Mouse (Mus musculus): ENCODE data around the gene 4932438A13Rik. TPM values are rescaled to one million over a fixed set of nuclear protein-coding genes. Genes with fewer than 3 reads are reported as not detected.

4932438A13Rik gene
- polyA plus RNA-seq, 1 experiment from 2014 or later, result 34.3 TPM

DNA sequence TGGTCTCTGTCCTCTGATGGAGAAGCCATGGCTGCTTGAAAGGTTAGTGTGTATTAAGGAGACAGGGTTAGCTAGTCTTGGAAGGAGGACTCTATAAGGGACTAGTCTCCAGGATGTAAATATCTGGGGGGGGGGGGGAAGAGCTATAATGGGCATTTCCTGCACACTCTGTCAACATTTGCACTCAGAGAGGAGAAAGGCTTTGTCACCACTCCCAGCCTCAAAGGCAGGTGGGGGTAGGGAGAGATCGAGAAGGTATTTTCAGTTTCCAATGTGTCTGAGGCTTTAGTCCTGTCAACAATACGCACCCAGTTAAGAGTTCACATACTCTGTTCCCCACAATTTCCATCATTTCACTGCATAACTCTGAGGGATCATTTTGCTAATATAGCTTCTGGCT is 28.1 kb upstream of the 4932438A13Rik start:
- 78% methylated on average over 2 of the region's 2 CpGs for WGBS
- no peaks in the 10 kb centered on the region; the same call in 1 of the 2 replicates for H3K4me1 ChIP-seq (ENCODE audit: control insufficient read depth, insufficient read depth, low read length)
- no peak overlapping the region for H3K4me2 ChIP-seq (ENCODE audit: low read depth, low read length)
- H3K36me3 ChIP-seq (ENCODE audit: control insufficient read depth, insufficient read depth, low read length), result no peaks in the 10 kb centered on the region
- no peak overlapping the region for H3K4me3 ChIP-seq (ENCODE audit: low read length)
- no peaks in the 10 kb centered on the region for H3K9me3 ChIP-seq (ENCODE audit: control insufficient read depth, low read length)
- no peak overlapping the region for H3K27ac ChIP-seq (ENCODE audit: low read length)
- ATAC-seq, result no peak
- no peak overlapping the region for H3K9ac ChIP-seq (ENCODE audit: low read depth, low read length)
- no peaks in the 10 kb centered on the region for H3K27me3 ChIP-seq (replicated peaks; ENCODE audit: control insufficient read depth, insufficient read depth, low read length)

DNA sequence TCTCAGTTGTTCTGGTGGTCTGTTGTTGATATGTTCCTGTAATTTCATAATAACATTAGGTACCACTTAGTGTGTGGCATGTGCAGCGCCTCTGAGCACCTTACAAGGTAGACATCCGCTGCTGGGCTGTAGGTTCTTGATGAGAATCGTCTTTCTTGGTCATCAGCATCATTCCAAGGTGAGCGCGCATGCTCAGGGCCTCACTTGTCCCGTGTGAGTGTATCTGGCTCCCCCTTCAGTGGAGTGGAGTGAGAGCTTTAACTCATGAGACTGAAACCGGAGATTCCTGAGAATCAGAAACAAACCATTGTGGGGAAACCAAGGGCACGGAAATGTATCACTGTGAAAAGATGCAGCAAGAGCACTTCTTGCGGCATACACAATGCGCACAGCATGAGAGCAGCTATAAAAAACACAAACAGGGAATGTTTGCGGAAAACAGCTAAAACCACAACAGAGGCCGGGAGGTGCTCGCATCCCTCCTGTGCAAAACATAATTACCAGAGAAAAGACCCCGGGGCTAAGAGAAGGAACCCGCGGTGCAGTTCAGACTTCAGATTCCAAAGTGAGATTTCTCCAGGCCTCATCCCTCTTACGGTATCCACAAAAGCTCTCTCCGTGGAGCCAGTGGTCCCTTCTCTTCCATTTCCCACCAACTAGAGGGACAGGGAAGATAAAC is 27.2 kb upstream of the 4932438A13Rik start:
- H3K4me2 ChIP-seq (ENCODE audit: low read depth, low read length), result no peak overlapping the region
- H3K9ac ChIP-seq (ENCODE audit: low read depth, low read length), result no peak overlapping the region
- 0 out of 2 replicates have a peak, but pooled peaks have one; percentile 27 for ATAC-seq
- H3K4me3 ChIP-seq (ENCODE audit: low read length), result no peak overlapping the region
- H3K27me3 ChIP-seq (replicated peaks; ENCODE audit: control insufficient read depth, insufficient read depth, low read length), result no peaks in the 10 kb centered on the region
- H3K9me3 ChIP-seq (ENCODE audit: control insufficient read depth, low read length), result no peaks in the 10 kb centered on the region
- H3K36me3 ChIP-seq (ENCODE audit: control insufficient read depth, insufficient read depth, low read length), result no peaks in the 10 kb centered on the region
- no peak overlapping the region for H3K27ac ChIP-seq (ENCODE audit: low read length)
- H3K4me1 ChIP-seq (ENCODE audit: control insufficient read depth, insufficient read depth, low read length), result no peaks in the 10 kb centered on the region; the same call in 1 of the 2 replicates
- WGBS, result 37% methylated on average over 18 of the region's 18 CpGs

DNA sequence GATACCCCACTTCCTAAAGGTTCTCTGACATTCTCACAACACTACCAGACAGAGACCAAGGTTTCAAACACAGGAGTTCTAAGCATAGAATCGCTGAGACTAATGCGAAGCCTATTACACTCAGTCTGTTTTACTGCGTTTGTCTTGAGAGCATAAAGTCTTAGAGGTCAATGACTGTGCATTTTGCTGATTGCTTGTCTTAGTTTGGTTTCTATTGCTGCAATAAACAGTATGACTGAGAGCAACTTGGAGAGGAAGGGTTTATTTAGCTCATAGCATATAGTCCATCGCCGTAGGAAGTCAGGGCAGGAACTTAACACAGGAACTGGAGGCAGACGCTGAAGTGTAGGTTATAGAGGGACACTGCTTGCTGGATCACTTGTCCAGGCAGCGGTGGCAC is 26.1 kb upstream of the 4932438A13Rik start:
- ATAC-seq, result peak; percentile 78
- no peaks in the 10 kb centered on the region for H3K36me3 ChIP-seq (ENCODE audit: control insufficient read depth, insufficient read depth, low read length)
- 64% methylated on average over 7 of the region's 7 CpGs for WGBS
- no peak overlapping the region for H3K4me2 ChIP-seq (ENCODE audit: low read depth, low read length)
- H3K9ac ChIP-seq (ENCODE audit: low read depth, low read length), result no peak overlapping the region
- no peaks in the 10 kb centered on the region; the same call in 1 of the 2 replicates for H3K4me1 ChIP-seq (ENCODE audit: control insufficient read depth, insufficient read depth, low read length)
- no peaks in the 10 kb centered on the region for H3K9me3 ChIP-seq (ENCODE audit: control insufficient read depth, low read length)
- 0 out of 2 replicates have a peak overlapping the region, but pooled peaks have one; percentile 3 for H3K27ac ChIP-seq (ENCODE audit: low read length)
- H3K4me3 ChIP-seq (ENCODE audit: low read length), result no peak overlapping the region
- H3K27me3 ChIP-seq (replicated peaks; ENCODE audit: control insufficient read depth, insufficient read depth, low read length), result no peaks in the 10 kb centered on the region

DNA sequence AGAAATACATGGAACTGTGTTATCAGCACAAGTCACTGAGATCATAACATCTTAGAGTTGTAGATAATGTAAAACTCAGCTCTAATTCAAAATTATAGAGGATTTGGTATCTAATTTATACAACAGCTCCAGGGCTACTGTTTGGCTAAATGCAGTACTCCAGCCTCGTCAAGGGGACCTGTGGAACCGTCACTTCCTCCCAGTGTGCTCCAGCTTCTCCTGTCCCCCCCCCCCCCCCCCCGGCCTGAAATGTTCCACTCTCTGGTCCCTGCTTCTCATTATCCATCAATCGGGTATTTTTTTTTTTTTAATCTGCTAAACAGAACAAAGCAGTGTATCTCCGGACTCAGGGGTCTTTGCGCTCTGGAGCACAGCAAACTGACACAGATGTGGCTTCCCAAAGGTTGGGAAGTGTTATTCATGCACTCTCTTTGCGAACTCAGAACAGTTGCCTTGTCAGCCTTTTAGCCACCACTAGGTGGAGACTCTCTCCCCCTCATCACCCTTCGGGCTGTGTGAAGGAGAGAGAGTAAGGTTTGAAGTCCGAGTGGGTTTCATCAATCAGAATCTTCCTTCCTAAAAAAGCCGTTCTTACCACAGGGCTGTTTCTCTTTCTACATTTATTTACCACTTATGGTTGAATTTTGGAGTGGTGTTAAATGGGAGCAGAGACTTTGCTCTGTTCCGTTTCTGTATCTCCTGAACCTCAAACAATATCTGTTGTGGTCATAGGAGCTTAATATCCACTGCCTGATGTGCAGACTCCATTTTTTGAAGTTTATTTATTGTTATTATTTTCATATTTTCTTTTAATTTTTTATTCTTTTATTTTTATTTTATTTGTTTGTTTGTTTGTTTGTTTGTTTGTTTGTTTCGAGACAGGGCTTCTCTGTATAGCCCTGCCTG is 22.0 kb upstream of the 4932438A13Rik start:
- H3K9me3 ChIP-seq (ENCODE audit: control insufficient read depth, low read length), result no peaks in the 10 kb centered on the region
- H3K4me1 ChIP-seq (ENCODE audit: control insufficient read depth, insufficient read depth, low read length), result no peaks in the 10 kb centered on the region; the same call in 1 of the 2 replicates
- H3K36me3 ChIP-seq (ENCODE audit: control insufficient read depth, insufficient read depth, low read length), result no peaks in the 10 kb centered on the region
- H3K27me3 ChIP-seq (replicated peaks; ENCODE audit: control insufficient read depth, insufficient read depth, low read length), result no peaks in the 10 kb centered on the region
- H3K4me2 ChIP-seq (ENCODE audit: low read depth, low read length), result no peak overlapping the region
- H3K9ac ChIP-seq (ENCODE audit: low read depth, low read length), result no peak overlapping the region
- no peak overlapping the region for H3K4me3 ChIP-seq (ENCODE audit: low read length)
- peak; percentile 75 for ATAC-seq
- no peak overlapping the region for H3K27ac ChIP-seq (ENCODE audit: low read length)
- WGBS, result 20% methylated on average over 11 of the region's 12 CpGs

DNA sequence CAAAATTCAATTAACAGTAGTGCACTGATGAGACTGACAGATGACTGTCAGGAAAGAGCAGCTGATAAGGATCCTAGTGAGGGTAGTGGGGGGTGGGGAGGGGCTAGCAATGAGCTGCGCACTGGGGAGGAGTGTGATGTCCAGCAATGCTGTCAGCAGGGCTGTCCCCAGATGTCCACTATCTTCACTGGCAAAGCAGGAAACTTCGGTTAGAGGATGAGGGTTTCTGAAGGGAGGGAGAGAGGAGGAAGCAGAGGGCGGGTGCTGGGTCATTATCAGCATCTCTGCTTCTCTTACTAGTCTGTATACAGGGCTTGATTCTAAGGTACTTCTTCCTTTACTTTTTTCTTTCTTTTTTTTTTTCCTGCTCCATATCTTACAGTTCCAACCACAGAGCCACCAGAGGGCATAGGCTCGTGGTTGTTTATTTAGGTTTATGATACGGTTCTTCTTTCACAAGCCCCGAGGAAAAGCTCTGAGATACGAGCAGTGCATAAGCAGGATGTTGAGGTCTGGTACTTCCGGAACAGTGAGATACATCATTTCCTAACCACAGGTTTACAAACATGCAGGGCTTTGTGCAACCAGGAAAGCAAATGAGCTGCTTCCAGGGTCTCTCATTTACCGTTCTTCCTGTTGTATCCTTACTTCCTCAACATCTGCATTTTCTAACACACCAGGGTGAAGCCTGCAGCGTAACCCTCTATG is 9.0 kb upstream of the 4932438A13Rik start:
- H3K27me3 ChIP-seq (replicated peaks; ENCODE audit: control insufficient read depth, insufficient read depth, low read length), result no peaks in the 10 kb centered on the region
- H3K9me3 ChIP-seq (ENCODE audit: control insufficient read depth, low read length), result no peaks in the 10 kb centered on the region
- no peak overlapping the region for H3K4me3 ChIP-seq (ENCODE audit: low read length)
- no peak; the same call in 1 of the 2 replicates for ATAC-seq
- WGBS, result 37% methylated on average over 10 of the region's 10 CpGs
- H3K9ac ChIP-seq (ENCODE audit: low read depth, low read length), result no peak overlapping the region
- H3K27ac ChIP-seq (ENCODE audit: low read length), result no peak overlapping the region; the same call in 1 of the 2 replicates
- H3K36me3 ChIP-seq (ENCODE audit: control insufficient read depth, insufficient read depth, low read length), result no peaks in the 10 kb centered on the region
- 0 out of 2 replicates have a peak overlapping the region, but pooled peaks have one; percentile 19 for H3K4me2 ChIP-seq (ENCODE audit: low read depth, low read length)
- H3K4me1 ChIP-seq (ENCODE audit: control insufficient read depth, insufficient read depth, low read length), result no peaks in the 10 kb centered on the region

DNA sequence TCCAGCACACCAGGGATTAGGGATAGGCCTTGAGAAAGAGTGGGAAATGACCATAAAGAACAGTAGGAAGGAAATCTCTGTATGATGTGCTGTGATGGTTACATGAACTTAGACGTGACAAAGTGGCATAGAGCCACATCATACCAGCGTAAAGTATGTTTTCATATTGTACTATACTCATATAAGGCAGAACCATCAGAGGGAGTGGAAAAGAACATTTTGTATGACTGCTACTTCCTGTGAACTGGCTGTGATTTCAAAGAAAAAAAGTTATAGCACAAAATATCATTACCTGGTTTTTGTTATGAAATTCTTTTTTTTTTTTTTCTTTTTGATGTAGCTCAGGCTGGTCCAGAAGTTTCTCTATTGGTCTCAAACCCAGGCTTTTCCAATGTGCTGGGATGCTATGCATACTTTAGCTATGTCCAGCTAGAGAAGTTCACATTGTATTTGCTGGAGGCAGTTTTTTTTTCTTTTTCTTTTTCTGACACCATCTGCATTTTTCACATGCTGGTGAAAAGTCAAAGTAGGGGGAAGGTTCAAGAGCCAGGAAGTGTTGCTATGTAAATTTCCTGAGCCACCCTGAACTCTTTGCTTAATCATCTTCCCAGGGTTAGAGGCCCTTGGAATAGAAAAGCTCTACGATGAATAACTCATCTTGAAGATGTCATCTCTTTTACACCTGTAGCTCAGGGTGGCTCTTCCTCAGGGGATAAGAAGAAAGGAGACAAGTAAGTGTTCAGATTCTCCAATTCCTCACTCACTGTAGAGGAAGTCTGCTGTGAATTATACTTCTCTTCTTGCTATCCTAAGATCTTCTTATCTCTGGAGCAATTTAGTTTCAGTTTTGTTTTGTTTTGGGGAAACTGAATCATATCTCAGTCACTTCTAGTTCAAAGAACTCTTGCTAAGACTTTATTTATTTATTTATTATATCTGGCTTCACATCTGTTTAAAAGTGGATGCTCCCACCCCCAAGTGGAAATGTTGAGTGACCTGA is 1.2 kb upstream of the 4932438A13Rik start:
- 0 out of 2 replicates have a peak overlapping the region, but pooled peaks have one; percentile 57 for H3K27ac ChIP-seq (ENCODE audit: low read length)
- WGBS, result 87% methylated on average over 3 of the region's 3 CpGs
- peaks cover 9% of the 10 kb centered on the region for H3K36me3 ChIP-seq (ENCODE audit: control insufficient read depth, insufficient read depth, low read length)
- H3K4me3 ChIP-seq (ENCODE audit: low read length), result no peak overlapping the region
- no peaks in the 10 kb centered on the region for H3K9me3 ChIP-seq (ENCODE audit: control insufficient read depth, low read length)
- H3K4me1 ChIP-seq (ENCODE audit: control insufficient read depth, insufficient read depth, low read length), result peaks cover 3% of the 10 kb centered on the region
- ATAC-seq, result no peak
- no peaks in the 10 kb centered on the region for H3K27me3 ChIP-seq (replicated peaks; ENCODE audit: control insufficient read depth, insufficient read depth, low read length)
- 0 out of 2 replicates have a peak overlapping the region, but pooled peaks have one; percentile 58 for H3K4me2 ChIP-seq (ENCODE audit: low read depth, low read length)
- H3K9ac ChIP-seq (ENCODE audit: low read depth, low read length), result no peak overlapping the region

DNA sequence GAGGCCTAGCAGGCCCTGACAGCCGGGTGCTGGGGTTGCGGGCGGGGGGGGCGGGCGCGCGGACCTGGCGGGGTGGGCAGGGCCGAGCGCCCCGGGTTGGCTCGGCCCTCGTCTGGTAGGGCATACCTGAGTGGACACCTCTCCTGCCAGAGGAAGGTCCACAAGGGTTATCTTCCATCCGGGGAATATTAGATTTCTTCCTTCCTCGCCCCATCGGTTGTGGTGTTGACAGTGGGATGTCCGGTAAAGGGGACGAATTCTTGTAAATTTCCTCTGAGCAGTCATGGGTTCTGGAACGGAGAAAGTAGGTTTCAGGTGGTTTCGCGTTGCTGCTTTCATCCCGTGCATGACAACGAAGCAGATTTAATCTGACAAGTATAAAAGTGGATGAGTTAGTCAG is 523 bp downstream of the 4932438A13Rik start:
- Histone ChIP-seq H3K4me3 (ENCODE audit: low read length) (peak overlapping the region; percentile 93), H3K27me3 (replicated peaks; ENCODE audit: control insufficient read depth, insufficient read depth, low read length) (no peaks in the 10 kb centered on the region), H3K9ac (ENCODE audit: low read depth, low read length) (peak overlapping the region; percentile 89), H3K4me1 (ENCODE audit: control insufficient read depth, insufficient read depth, low read length) (peaks cover 3% of the 10 kb centered on the region), H3K4me2 (ENCODE audit: low read depth, low read length) (peak overlapping the region; percentile 58), H3K27ac (ENCODE audit: low read length) (peak overlapping the region; percentile 79), H3K36me3 (ENCODE audit: control insufficient read depth, insufficient read depth, low read length) (peaks cover 9% of the 10 kb centered on the region), H3K9me3 (ENCODE audit: control insufficient read depth, low read length) (no peaks in the 10 kb centered on the region)
- ATAC-seq, result peak; percentile 58
- WGBS, result 2% methylated on average over 20 of the region's 23 CpGs

DNA sequence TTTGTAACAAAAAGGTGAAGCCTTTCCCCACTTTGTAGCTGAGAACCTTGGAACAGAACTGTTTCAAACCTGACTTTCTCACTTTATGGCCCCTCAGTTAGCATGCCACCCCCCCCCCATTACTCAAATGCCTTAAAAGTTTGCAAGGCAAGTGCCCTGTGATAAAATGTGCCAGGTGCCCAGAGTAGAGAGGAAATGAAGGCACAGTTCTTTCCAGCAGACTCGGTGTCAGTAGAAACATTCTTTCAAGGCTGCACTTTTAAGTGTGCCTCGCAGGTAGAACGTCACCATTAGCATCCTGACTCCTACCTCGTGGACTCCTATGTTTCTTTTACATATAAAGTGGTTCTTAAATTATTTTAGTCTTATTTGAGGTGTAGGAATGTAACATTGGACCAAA is 977 bp downstream of the 4932438A13Rik start:
- peak overlapping the region; percentile 93 for H3K4me3 ChIP-seq (ENCODE audit: low read length)
- WGBS, result 57% methylated on average over 4 of the region's 4 CpGs
- H3K9me3 ChIP-seq (ENCODE audit: control insufficient read depth, low read length), result no peaks in the 10 kb centered on the region
- H3K9ac ChIP-seq (ENCODE audit: low read depth, low read length), result peak overlapping the region; percentile 89
- H3K27ac ChIP-seq (ENCODE audit: low read length), result no peak overlapping the region
- no peaks in the 10 kb centered on the region for H3K27me3 ChIP-seq (replicated peaks; ENCODE audit: control insufficient read depth, insufficient read depth, low read length)
- H3K4me2 ChIP-seq (ENCODE audit: low read depth, low read length), result peak overlapping the region; percentile 58
- ATAC-seq, result no peak
- peaks cover 3% of the 10 kb centered on the region for H3K4me1 ChIP-seq (ENCODE audit: control insufficient read depth, insufficient read depth, low read length)
- H3K36me3 ChIP-seq (ENCODE audit: control insufficient read depth, insufficient read depth, low read length), result peaks cover 9% of the 10 kb centered on the region
